Mouse (Mus musculus) intestine, embryonic 16.5 days (tissue): ENCODE data around the gene Nln. TPM values are rescaled to one million over a fixed set of nuclear protein-coding genes. Genes with fewer than 3 reads are reported as not detected.

Source experiments
- ATAC-seq: fragments of 200-750 bp; cut with Nextera tagmentation; 2 replicates; pipeline ENCODE4 v1.8.0; 2017; ENCODE audit warnings: moderate TSS enrichment, moderate library complexity
- H3K27ac ChIP-seq: fragments of 300-500 bp; sonication (generic); 2 replicates; pipeline ENCODE4 v1.5.1; 2014; ENCODE audit warnings: mild to moderate bottlenecking, low read length
- H3K27me3 ChIP-seq: fragments of 300-500 bp; sonication (generic); replicated peaks from 2 replicates; pipeline ENCODE4 v1.6.1; 2014; ENCODE audit warnings: low read length, control low read depth, mixed read lengths; ENCODE audit not compliant: control insufficient read depth, insufficient read depth
- H3K36me3 ChIP-seq: fragments of 300-500 bp; sonication (generic); 2 replicates; pipeline ENCODE4 v1.6.1; 2014; ENCODE audit warnings: low read length, control low read depth; ENCODE audit not compliant: control insufficient read depth, insufficient read depth
- H3K4me1 ChIP-seq: fragments of 300-500 bp; sonication (generic); 2 replicates; pipeline ENCODE4 v1.6.1; 2014; ENCODE audit warnings: low read length, control low read depth, mixed read lengths; ENCODE audit not compliant: control insufficient read depth, insufficient read depth
- H3K4me2 ChIP-seq: fragments of 300-500 bp; sonication (generic); 2 replicates; pipeline ENCODE4 v1.6.1; 2014; ENCODE audit warnings: low read depth, low read length, control low read depth
- H3K4me3 ChIP-seq: fragments of 300-500 bp; sonication (generic); 2 replicates; pipeline ENCODE4 v1.5.1; 2014; ENCODE audit warnings: mild to moderate bottlenecking, low read length
- H3K9ac ChIP-seq: fragments of 300-500 bp; sonication (generic); 2 replicates; pipeline ENCODE4 v1.6.1; 2014; ENCODE audit warnings: low read depth, low read length
- H3K9me3 ChIP-seq: fragments of 300-500 bp; sonication (generic); 2 replicates; pipeline ENCODE4 v1.6.1; 2016; ENCODE audit warnings: low read length, control low read depth; ENCODE audit not compliant: control insufficient read depth
- WGBS: fragments of 180-500 bp; shearing (Covaris S2); extraction: QIAGEN DNeasy Blood & Tissue Kit; methylation state at CpG from one replicate; pipeline ENCODE4 v1.1.7; 2014; 5-methylcytosine and 5-hydroxymethylcytosine counted together
- polyA plus RNA-seq: library from polyadenylated mRNA; unstranded; fragments of >200 nt; fragmentation: Nextera tagmentation; extraction: Ambion mirVana; gene quantifications from 2 replicates; pipeline ENCODE4 v1.2.1, GENCODE M21; 2015

Nln gene
- polyA plus RNA-seq, 1 experiment from 2014 or later = 18.7 TPM

DNA sequence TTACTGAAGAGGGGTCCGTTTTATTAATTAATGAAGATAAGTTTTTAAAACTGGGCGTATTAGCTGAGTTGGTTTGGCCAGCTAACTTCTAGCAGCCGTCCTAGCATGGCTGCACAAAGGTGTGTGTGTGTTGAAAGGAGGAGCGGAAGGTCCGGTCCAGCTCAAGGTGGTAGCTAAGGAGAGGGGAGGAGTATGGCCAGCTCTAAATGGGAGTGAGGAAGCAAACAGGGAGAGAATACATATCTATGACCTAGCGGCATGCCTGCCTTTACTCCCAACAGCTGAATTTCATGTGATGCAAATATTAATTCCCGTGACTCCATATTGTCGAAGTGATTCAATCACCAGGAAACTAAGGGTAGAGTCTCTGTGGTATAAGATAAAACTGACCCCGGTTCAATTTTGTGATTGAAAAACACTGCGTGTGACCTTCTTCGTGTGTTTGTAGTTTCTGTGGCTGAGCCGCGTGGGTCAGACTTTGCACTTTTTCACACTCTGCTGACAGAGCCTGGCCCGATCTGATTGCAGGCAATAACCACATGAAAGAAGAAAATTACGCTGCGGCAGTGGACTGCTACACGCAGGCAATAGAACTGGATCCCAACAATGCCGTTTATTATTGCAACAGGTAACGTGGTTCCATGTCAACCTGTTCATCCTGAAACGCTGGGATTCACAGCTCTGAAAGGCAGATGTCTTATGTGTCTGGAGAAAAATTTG is 14.4 kb upstream of the Nln start:
- Histone ChIP-seq H3K9me3 (no peaks in the 10 kb centered on the region), H3K4me2 (no peak overlapping the region; the same call in 1 of the 2 replicates), H3K4me1 (peaks cover 2% of the 10 kb centered on the region; the same call in 1 of the 2 replicates), H3K36me3 (no peaks in the 10 kb centered on the region), H3K27me3 (no peaks in the 10 kb centered on the region), H3K27ac (no peak overlapping the region), H3K9ac (no peak overlapping the region), H3K4me3 (no peak overlapping the region)
- peak; percentile 85 for ATAC-seq
- 83% methylated on average over 20 of the region's 20 CpGs for WGBS

DNA sequence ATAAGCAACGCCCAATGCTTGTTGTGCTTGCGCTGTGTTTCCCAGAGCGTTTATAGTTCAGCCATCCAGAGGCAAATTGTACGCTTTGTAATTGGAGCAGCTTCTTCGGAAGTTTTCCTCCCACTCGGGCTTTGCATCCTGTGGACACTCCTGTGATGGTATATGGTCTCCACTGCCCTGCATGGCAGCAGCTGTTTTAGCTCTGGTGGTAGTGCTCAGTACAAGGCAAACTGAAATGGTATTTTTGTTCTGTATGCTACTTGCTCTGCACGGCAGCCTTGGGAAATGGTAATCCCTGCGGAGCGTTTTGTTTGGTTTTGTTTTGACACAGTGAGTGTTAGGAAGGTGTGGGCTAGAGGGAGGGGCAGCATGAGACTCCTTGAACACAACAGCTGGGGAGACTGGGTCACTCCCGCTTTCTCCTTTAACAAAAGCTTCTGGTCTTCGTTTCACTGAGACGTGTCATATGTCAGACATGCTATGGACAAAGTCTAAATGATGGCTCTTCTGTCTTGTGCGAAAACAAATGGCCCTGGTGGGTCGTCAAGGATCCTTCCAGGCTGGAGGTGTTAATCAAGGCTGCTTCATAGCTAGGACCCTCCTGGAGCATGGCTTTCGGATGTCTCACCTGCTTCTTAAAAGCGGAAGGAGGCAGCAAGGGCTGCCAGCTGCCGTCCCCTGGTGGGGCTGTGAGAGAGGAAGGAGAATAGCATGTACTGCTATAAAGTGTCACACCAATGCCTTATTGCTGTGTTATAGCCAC is 12.8 kb upstream of the Nln start:
- Histone ChIP-seq H3K4me1 (peaks cover 2% of the 10 kb centered on the region; the same call in 1 of the 2 replicates), H3K4me3 (no peak overlapping the region), H3K27ac (no peak overlapping the region), H3K4me2 (peak overlapping the region; percentile 11; the same call in 1 of the 2 replicates), H3K9ac (no peak overlapping the region), H3K27me3 (no peaks in the 10 kb centered on the region), H3K36me3 (no peaks in the 10 kb centered on the region), H3K9me3 (no peaks in the 10 kb centered on the region)
- ATAC-seq = peak; percentile 28; the same call in 1 of the 2 replicates
- WGBS = 52% methylated on average over 17 of the region's 17 CpGs

DNA sequence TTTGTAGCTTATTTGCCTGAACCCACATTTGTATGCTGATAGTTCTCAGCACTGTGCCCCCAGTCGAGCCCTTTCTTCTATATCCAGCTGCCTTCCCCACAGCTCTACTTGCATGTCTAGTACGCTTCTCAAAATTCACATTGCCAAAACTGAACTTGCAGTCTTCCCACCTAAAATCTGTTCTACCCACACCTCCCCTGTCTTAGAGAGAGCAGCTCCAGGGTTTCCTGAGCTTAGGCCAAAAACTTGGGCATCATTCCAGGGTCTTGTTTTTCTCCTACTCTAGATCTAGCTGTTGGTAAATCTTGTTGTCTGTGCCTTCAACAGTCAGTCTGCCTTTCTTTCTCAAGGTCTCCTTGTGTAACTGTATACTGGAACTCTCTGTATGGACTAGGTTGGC is 5.4 kb upstream of the Nln start:
- H3K9me3 ChIP-seq = no peaks in the 10 kb centered on the region
- no peaks in the 10 kb centered on the region for H3K36me3 ChIP-seq
- H3K4me1 ChIP-seq = no peaks in the 10 kb centered on the region
- no peak overlapping the region for H3K27ac ChIP-seq
- WGBS = 94% methylated on average over 2 of the region's 2 CpGs
- no peak overlapping the region for H3K9ac ChIP-seq
- H3K27me3 ChIP-seq = no peaks in the 10 kb centered on the region
- H3K4me3 ChIP-seq = no peak overlapping the region
- ATAC-seq = no peak
- H3K4me2 ChIP-seq = no peak overlapping the region

- H3K9me3 ChIP-seq = no peaks in the 10 kb centered on the region
- no peak overlapping the region for H3K4me2 ChIP-seq
- no peak overlapping the region for H3K9ac ChIP-seq
- 92% methylated on average over 4 of the region's 4 CpGs for WGBS
- H3K36me3 ChIP-seq = no peaks in the 10 kb centered on the region
- H3K27ac ChIP-seq = no peak overlapping the region
- no peaks in the 10 kb centered on the region for H3K27me3 ChIP-seq
- no peak for ATAC-seq
- no peaks in the 10 kb centered on the region for H3K4me1 ChIP-seq
- no peak overlapping the region for H3K4me3 ChIP-seq
Observed at GRCm38 (mm10) chr13:104113782-104114181, 4.4 kb upstream of the Nln start.

- H3K4me3 ChIP-seq = no peak overlapping the region
- peaks cover 5% of the 10 kb centered on the region for H3K4me1 ChIP-seq
- H3K9ac ChIP-seq = no peak overlapping the region
- H3K27ac ChIP-seq = no peak overlapping the region
- H3K4me2 ChIP-seq = no peak overlapping the region
- 68% methylated on average over 12 of the region's 12 CpGs for WGBS
- H3K9me3 ChIP-seq = no peaks in the 10 kb centered on the region
- ATAC-seq = no peak
- no peaks in the 10 kb centered on the region for H3K36me3 ChIP-seq
- H3K27me3 ChIP-seq = no peaks in the 10 kb centered on the region
Observed at GRCm38 (mm10) chr13:104112266-104112900, 3.0 kb upstream of the Nln start.

DNA sequence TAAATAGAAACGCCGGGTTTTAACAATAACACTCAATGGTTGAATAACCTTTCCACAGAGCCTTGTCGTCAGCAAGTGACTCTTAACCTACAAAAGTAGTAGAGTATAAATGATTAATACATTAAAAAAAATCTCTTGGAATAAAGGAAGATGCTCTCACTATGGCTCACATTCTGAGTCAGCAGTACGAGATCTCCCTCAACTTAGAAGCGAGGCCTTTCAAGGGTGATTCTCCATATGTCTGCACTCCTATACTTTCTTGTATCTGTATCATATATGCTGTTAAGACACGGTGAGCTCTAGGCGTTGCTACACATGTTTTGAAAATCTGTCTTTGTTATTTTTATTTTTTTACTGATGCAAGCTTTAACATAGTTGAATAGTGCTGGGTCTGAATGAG is 1.1 kb upstream of the Nln start:
- Histone ChIP-seq H3K4me1 (peaks cover 5% of the 10 kb centered on the region), H3K36me3 (no peaks in the 10 kb centered on the region), H3K27me3 (no peaks in the 10 kb centered on the region), H3K27ac (no peak overlapping the region), H3K4me2 (peak overlapping the region; percentile 94), H3K9ac (peak overlapping the region; percentile 75; the same call in 1 of the 2 replicates), H3K4me3 (peak overlapping the region; percentile 87), H3K9me3 (no peaks in the 10 kb centered on the region)
- ATAC-seq = no peak
- WGBS = 47% methylated on average over 7 of the region's 7 CpGs

- Histone ChIP-seq H3K9ac (peak overlapping the region; percentile 75), H3K27me3 (no peaks in the 10 kb centered on the region), H3K27ac (peak overlapping the region; percentile 35), H3K9me3 (no peaks in the 10 kb centered on the region), H3K4me2 (peak overlapping the region; percentile 94), H3K4me1 (peaks cover 5% of the 10 kb centered on the region), H3K36me3 (no peaks in the 10 kb centered on the region), H3K4me3 (peak overlapping the region; percentile 87)
- 1% methylated on average over 36 of the region's 38 CpGs for WGBS
- peak; percentile 57 for ATAC-seq
Observed at GRCm38 (mm10) chr13:104109816-104110521, 555 bp upstream of the Nln start.

GRCm38 (mm10) chr13:104108651-104109287 is 645 bp downstream of the Nln start:
- Histone ChIP-seq H3K4me2 (peak overlapping the region; percentile 98), H3K9ac (peak overlapping the region; percentile 84), H3K4me3 (peak overlapping the region; percentile 87), H3K4me1 (peaks cover 5% of the 10 kb centered on the region), H3K9me3 (peaks cover 6% of the 10 kb centered on the region), H3K27me3 (no peaks in the 10 kb centered on the region), H3K36me3 (no peaks in the 10 kb centered on the region), H3K27ac (peak overlapping the region; percentile 87)
- WGBS = under 1% methylated on average over 24 of the region's 24 CpGs
- ATAC-seq = peak; percentile 59; the same call in 1 of the 2 replicates
